Comparison of ENCODE assay signal across 7 mouse cellular contexts in the genomic region with DNA sequence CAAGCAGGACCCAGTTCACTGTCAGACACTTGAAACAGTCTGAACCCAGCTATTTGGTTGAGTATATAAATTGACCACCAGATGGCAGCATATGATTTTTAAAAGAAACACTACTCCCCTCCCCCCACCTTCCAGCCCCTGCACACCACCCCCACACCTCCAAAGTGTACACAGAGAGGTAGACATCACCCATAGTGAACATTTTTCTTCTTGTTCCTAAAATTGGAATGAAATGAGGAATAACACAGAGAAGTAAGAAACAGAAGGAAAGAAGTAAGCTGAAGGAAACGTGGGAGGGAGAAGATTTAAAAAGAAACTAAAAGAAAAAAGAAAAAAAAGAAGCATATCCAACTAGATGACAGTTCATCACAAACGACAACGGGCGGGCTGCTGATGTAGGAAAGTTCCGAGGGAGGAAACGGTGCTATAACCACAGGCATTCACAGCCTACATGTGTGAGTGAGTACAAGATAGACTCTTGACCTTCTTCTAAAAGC.
DNase-seq lines count a peak whose midpoint lies in the region; ATAC-seq and TF ChIP-seq lines count a peak whose summit lies in the region.

No protein-coding gene starts in this region.

- ATAC-seq in neural tube, embryonic 14.5 days (ENCODE audit: low read depth): peak; percentile 81; the same call in 1 of the 2 replicates

- 80% methylated on average over 6 of the region's 6 CpGs for WGBS in neural tube, embryonic 14.5 days

- DNase-seq in layer of hippocampus, adult 2 months (ENCODE audit: low spot score in 2 of 2): peak in 1 of 2 experiments; percentile 27
- no peak for DNase-seq in layer of hippocampus, postnatal 25 days (ENCODE audit: extremely low spot score in 1 of 2, low spot score in 1 of 2)
- peak; percentile 90 for DNase-seq in induced T-regulatory cell, adult 2 months (ENCODE audit: low read depth)
- DNase-seq in urinary bladder, postnatal 36 days (ENCODE audit: low spot score in 2 of 2): no peak

- no peaks in the 10 kb centered on the region for H3K4me1 ChIP-seq in ES-Bruce4 (ENCODE audit: control insufficient read depth, insufficient read depth, low read length)
- H3K4me1 ChIP-seq in bone marrow macrophage, adult 2 months (ENCODE audit: control insufficient read depth, insufficient read depth, low read length): no peaks in the 10 kb centered on the region
- no peaks in the 10 kb centered on the region for H3K4me1 ChIP-seq in neural tube, embryonic 14.5 days (ENCODE audit: control insufficient read depth, insufficient read depth, low read length)

- H3K27me3 ChIP-seq in ES-Bruce4 (ENCODE audit: control insufficient read depth, insufficient read depth, low read length, poor library complexity, severe bottlenecking): no peaks in the 10 kb centered on the region
- no peaks in the 10 kb centered on the region for H3K27me3 ChIP-seq in neural tube, embryonic 14.5 days (ENCODE audit: control insufficient read depth, insufficient read depth, low read length)

- no peaks in the 10 kb centered on the region for H3K36me3 ChIP-seq in ES-Bruce4 (ENCODE audit: control insufficient read depth, insufficient read depth, low read length, poor library complexity, severe bottlenecking)
- no peaks in the 10 kb centered on the region for H3K36me3 ChIP-seq in neural tube, embryonic 14.5 days (ENCODE audit: control insufficient read depth, insufficient read depth, low read length)

- no peaks in the 10 kb centered on the region for H3K9me3 ChIP-seq in ES-Bruce4 (replicated peaks; ENCODE audit: control insufficient read depth, insufficient read depth, low read length, poor library complexity, severe bottlenecking)
- no peaks in the 10 kb centered on the region for H3K9me3 ChIP-seq in neural tube, embryonic 14.5 days (ENCODE audit: control insufficient read depth, low read length)

- no peak overlapping the region for H3K27ac ChIP-seq in layer of hippocampus, adult 2 months
- H3K27ac ChIP-seq in ES-Bruce4 (ENCODE audit: insufficient read depth, low read length): no peak overlapping the region
- H3K27ac ChIP-seq in bone marrow macrophage, adult 2 months (ENCODE audit: insufficient read depth, low read depth, low read length): no peak overlapping the region
- H3K27ac ChIP-seq in neural tube, embryonic 14.5 days (ENCODE audit: low read depth, low read length): no peak overlapping the region

- H3K4me3 ChIP-seq in layer of hippocampus, adult 2 months: no peak overlapping the region
- H3K4me3 ChIP-seq in ES-Bruce4 (ENCODE audit: low read depth, low read length): no peak overlapping the region
- H3K4me3 ChIP-seq in bone marrow macrophage, adult 2 months (ENCODE audit: insufficient read depth, low read length): no peak overlapping the region
- H3K4me3 ChIP-seq in neural tube, embryonic 14.5 days (ENCODE audit: low read depth, low read length): no peak overlapping the region

- no peak for TF ChIP-seq POLR2A in ES-Bruce4 (IDR thresholded peaks at IDR 0.05; ENCODE audit: insufficient read depth, low read length)
- TF ChIP-seq POLR2A in bone marrow macrophage, adult 2 months (IDR thresholded peaks at IDR 0.05; ENCODE audit: borderline replicate concordance, low read depth, low read length): no peak

- TF ChIP-seq EP300 in ES-Bruce4 (IDR thresholded peaks at IDR 0.05; ENCODE audit: insufficient read depth, low read depth, low read length): no peak

- H3K9ac ChIP-seq in ES-Bruce4 (ENCODE audit: low read depth, poor library complexity, severe bottlenecking): no peak overlapping the region
- no peak overlapping the region for H3K9ac ChIP-seq in neural tube, embryonic 14.5 days (replicated peaks; ENCODE audit: low read depth, low read length)

- peak; percentile 76 for TF ChIP-seq CTCF in layer of hippocampus, adult 2 months (conservative IDR thresholded peaks at IDR 0.05)
- TF ChIP-seq CTCF in ES-Bruce4 (IDR thresholded peaks at IDR 0.05; ENCODE audit: low read depth, low read length): peak; percentile 20
- peak; percentile 93 for TF ChIP-seq CTCF in bone marrow macrophage, adult 2 months (IDR thresholded peaks at IDR 0.05; ENCODE audit: low read depth, low read length)

- no peak overlapping the region for H3K4me2 ChIP-seq in neural tube, embryonic 14.5 days (ENCODE audit: low read depth, low read length)

Comparison
In these comparisons a context has a peak if more than half of its experiments do, and no peak if none do; other contexts are left out.
1. CTCF ChIP-seq: peak in every context shown above with its lines; median percentile 93 in bone marrow macrophage, adult 2 months; 76 in layer of hippocampus, adult 2 months; 20 in ES-Bruce4.